Mouse (Mus musculus) ES-Bruce4 (cell line): ENCODE results near the gene Shc2. TPM values are rescaled to one million over a fixed set of nuclear protein-coding genes. Genes with fewer than 3 reads are reported as not detected.

Source experiments
- H3K27ac ChIP-seq: 2 replicates; pipeline ENCODE4 v1.5.1; 2012; ENCODE audit warnings: low read length, inconsistent platforms; ENCODE audit not compliant: insufficient read depth
- H3K27me3 ChIP-seq: 2 replicates; pipeline ENCODE4 v1.6.1; 2012; ENCODE audit warnings: mild to moderate bottlenecking, low read length, inconsistent platforms; ENCODE audit not compliant: control insufficient read depth, poor library complexity, insufficient read depth, severe bottlenecking
- H3K36me3 ChIP-seq: 2 replicates; pipeline ENCODE4 v1.6.1; 2012; ENCODE audit warnings: inconsistent platforms, mild to moderate bottlenecking, low read length, moderate library complexity; ENCODE audit not compliant: control insufficient read depth, poor library complexity, insufficient read depth, severe bottlenecking
- H3K4me1 ChIP-seq: one replicate; pipeline ENCODE4 v1.8.1; 2011; ENCODE audit warnings: low read length; ENCODE audit not compliant: control insufficient read depth, insufficient read depth
- H3K4me3 ChIP-seq: 2 replicates; pipeline ENCODE4 v1.5.1; 2011; ENCODE audit warnings: low read depth, mild to moderate bottlenecking, low read length
- H3K9ac ChIP-seq: 2 replicates; pipeline ENCODE4 v1.6.1; 2012; ENCODE audit warnings: low read depth, mild to moderate bottlenecking, inconsistent platforms; ENCODE audit not compliant: poor library complexity, severe bottlenecking
- H3K9me3 ChIP-seq: replicated peaks from 2 replicates; pipeline ENCODE4 v1.6.1; 2012; ENCODE audit warnings: mild to moderate bottlenecking, low read length, inconsistent platforms; ENCODE audit not compliant: control insufficient read depth, poor library complexity, insufficient read depth, severe bottlenecking
- CTCF ChIP-seq: IDR thresholded peaks from one replicate; pipeline ENCODE4 v1.8.1; 2011; ENCODE audit warnings: low read depth, low read length
- EP300 ChIP-seq: IDR thresholded peaks from 2 replicates; pipeline ENCODE4 v1.6.1; 2011; ENCODE audit warnings: low read depth, low read length; ENCODE audit not compliant: insufficient read depth
- POLR2A ChIP-seq: IDR thresholded peaks from one replicate; pipeline ENCODE4 v1.8.1; 2011; ENCODE audit warnings: low read length; ENCODE audit not compliant: insufficient read depth
- polyA plus RNA-seq: library from polyadenylated mRNA; stranded (reverse); fragments of >200 nt; gene quantifications from 2 replicates; pipeline ENCODE4 v1.2.4, GENCODE M21; 2011; ENCODE audit warnings: low read depth; ENCODE audit not compliant: missing spikeins, insufficient read depth, insufficient read length

Gene Shc2
- polyA plus RNA-seq, 1 experiment, result 4.6 TPM

- peak overlapping the region; percentile 83 for H3K9ac ChIP-seq
- no peaks in the 10 kb centered on the region for H3K9me3 ChIP-seq
- H3K4me3 ChIP-seq, result peak overlapping the region; percentile 93
- H3K36me3 ChIP-seq, result peaks cover 44% of the 10 kb centered on the region
- no peaks in the 10 kb centered on the region for H3K27me3 ChIP-seq
- no peak for TF ChIP-seq EP300
- no peak for TF ChIP-seq CTCF
- no peak for TF ChIP-seq POLR2A
- peaks cover 1% of the 10 kb centered on the region for H3K4me1 ChIP-seq
- peak overlapping the region; percentile 58 for H3K27ac ChIP-seq
These were observed 46.3 kb upstream of the Shc2 start for GRCm38 (mm10) chr10:79683726-79684640.

DNA sequence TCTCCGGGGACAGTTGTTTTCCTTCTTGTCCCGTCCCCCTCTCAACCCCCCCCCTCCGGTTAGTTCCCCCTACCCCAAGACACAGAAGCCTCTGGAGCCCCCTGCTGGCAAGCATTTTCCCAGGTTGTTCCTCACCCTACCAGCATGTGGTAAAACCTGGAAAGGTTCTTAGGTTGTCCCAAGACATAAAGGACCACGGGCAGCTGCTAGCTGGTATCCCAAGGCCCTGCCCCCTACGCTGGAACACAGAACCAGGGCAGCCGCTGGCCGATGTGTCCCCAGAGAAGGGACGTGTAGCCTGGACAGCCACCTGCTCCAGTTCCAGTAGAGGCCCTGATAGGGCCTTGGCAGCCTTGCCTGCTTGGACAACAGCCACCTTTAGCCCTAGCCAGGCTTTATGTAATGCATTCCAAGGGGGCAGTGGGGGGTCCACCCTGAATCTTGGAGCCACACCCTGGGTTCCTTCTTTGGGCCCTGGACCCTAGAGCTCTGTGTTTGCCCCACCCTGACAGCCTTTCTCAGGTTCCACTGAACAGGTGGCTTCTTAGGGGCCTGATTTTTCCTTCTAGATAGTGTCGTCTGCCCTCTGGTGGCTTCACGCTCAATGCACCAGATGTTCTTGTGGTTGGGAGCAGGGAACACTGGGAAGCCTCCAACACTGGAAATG is 45.3 kb upstream of the Shc2 start:
- Histone ChIP-seq H3K4me3 (peak overlapping the region; percentile 93), H3K27me3 (no peaks in the 10 kb centered on the region), H3K4me1 (peaks cover 1% of the 10 kb centered on the region), H3K9me3 (no peaks in the 10 kb centered on the region), H3K36me3 (peaks cover 37% of the 10 kb centered on the region), H3K27ac (peak overlapping the region; percentile 52), H3K9ac (peak overlapping the region; percentile 83)
- no peak for TF ChIP-seq EP300
- TF ChIP-seq CTCF, result peak; percentile 60

DNA sequence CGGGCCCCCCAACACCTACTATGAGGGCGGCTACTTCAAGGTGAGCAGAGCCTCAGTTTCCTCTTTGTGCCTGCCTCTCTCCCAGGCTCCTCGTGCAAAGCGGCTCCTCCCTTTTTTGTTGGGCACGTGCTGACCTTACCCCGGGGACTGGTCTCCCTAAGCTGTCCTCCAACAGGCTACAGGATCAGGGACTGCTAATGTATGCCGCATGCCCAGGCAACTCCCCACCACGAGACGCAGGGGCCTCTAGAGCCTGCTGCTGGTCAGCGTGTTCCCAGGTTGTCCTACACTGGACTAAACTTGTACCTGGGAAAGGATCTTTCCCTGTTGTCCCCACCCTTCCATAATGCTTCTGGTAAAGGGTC is 44.8 kb upstream of the Shc2 start:
- Histone ChIP-seq H3K4me3 (peak overlapping the region; percentile 93), H3K9me3 (no peaks in the 10 kb centered on the region), H3K4me1 (peaks cover 1% of the 10 kb centered on the region), H3K9ac (peak overlapping the region; percentile 83), H3K36me3 (peaks cover 36% of the 10 kb centered on the region), H3K27me3 (no peaks in the 10 kb centered on the region), H3K27ac (peak overlapping the region; percentile 52)
- no peak for TF ChIP-seq EP300
- no peak for TF ChIP-seq CTCF
- TF ChIP-seq POLR2A, result no peak

- H3K9me3 ChIP-seq, result no peaks in the 10 kb centered on the region
- no peak for TF ChIP-seq EP300
- peak; percentile 53 for TF ChIP-seq POLR2A
- no peak for TF ChIP-seq CTCF
These were observed 44.0 kb upstream of the Shc2 start, which contains the start of gene Cdc34 for GRCm38 (mm10) chr10:79681591-79682245. Gene Cdc34 (plus strand): TSS chr10:79682195.

GRCm38 (mm10) chr10:79680606-79681495 is 43.1 kb upstream of the Shc2 start:
- Histone ChIP-seq H3K36me3 (peaks cover 19% of the 10 kb centered on the region), H3K4me1 (peaks cover 5% of the 10 kb centered on the region), H3K27ac (peak overlapping the region; percentile 72), H3K4me3 (peak overlapping the region; percentile 71), H3K27me3 (no peaks in the 10 kb centered on the region), H3K9ac (peak overlapping the region; percentile 27; the same call in 1 of the 2 replicates), H3K9me3 (no peaks in the 10 kb centered on the region)
- no peak for TF ChIP-seq CTCF
- TF ChIP-seq POLR2A, result no peak
- no peak for TF ChIP-seq EP300

More at GRCm38 (mm10) chr10:79681591-79682245, 44.0 kb upstream of the Shc2 start, which contains the start of gene Cdc34:
- H3K9ac ChIP-seq, result peak within 1 kb of the TSS; percentile 83
- H3K27me3 ChIP-seq, result no peaks in the 10 kb centered on the region
- H3K27ac ChIP-seq, result peak within 1 kb of the TSS; percentile 72
- peaks cover 28% of the 10 kb centered on the region for H3K36me3 ChIP-seq
- peaks cover 1% of the 10 kb centered on the region for H3K4me1 ChIP-seq
- peak within 1 kb of the TSS; percentile 93 for H3K4me3 ChIP-seq
